Mouse (Mus musculus) MEL (cell line): ENCODE measurements around the gene Rbfox3.

ENCODE experiments used
- CHD1 ChIP-seq: IDR thresholded peaks from 2 replicates; pipeline ENCODE4 v1.6.1; 2012; ENCODE audit warnings: low read depth, mild to moderate bottlenecking, inconsistent platforms, low read length, improper control_type of control experiment
- CHD2 ChIP-seq: IDR thresholded peaks from 2 replicates; pipeline ENCODE4 v1.6.1; 2011; ENCODE audit warnings: low read length, improper control_type of control experiment
- CTCF ChIP-seq, 3 experiments: IDR thresholded peaks in 2 of 3; conservative IDR thresholded peaks in 1 of 3; 2 replicates each; pipeline ENCODE4 v1.5.1; 2011 to 2012; ENCODE audit warnings: low read length in 3 of 3, low read depth in 2 of 3, mild to moderate bottlenecking in 2 of 3, improper control_type of control experiment in 1 of 3, inconsistent platforms in 1 of 3, mixed read lengths in 1 of 3, moderate library complexity in 1 of 3; ENCODE audit not compliant: control insufficient read depth in 1 of 3, insufficient read depth in 1 of 3, poor library complexity in 1 of 3, severe bottlenecking in 1 of 3
- E2F4 ChIP-seq: IDR thresholded peaks from 2 replicates; pipeline ENCODE4 v1.6.1; 2011; ENCODE audit warnings: low read depth, low read length, improper control_type of control experiment, borderline replicate concordance
- EP300 ChIP-seq, 2 experiments: IDR thresholded peaks; 2 replicates each; pipeline ENCODE4 v1.6.1; 2011; ENCODE audit warnings: improper control_type of control experiment in 2 of 2, low read length in 2 of 2, low read depth in 1 of 2, mild to moderate bottlenecking in 1 of 2
- KAT2A ChIP-seq: conservative IDR thresholded peaks from 2 replicates; pipeline ENCODE4 v1.6.1; 2012; ENCODE audit warnings: low read depth, low read length, improper control_type of control experiment, inconsistent platforms
- MAFK ChIP-seq: IDR thresholded peaks from 2 replicates; pipeline ENCODE4 v1.6.1; 2011; ENCODE audit warnings: low read depth, mild to moderate bottlenecking, low read length, improper control_type of control experiment, borderline replicate concordance
- MAX ChIP-seq: IDR thresholded peaks from 2 replicates; pipeline ENCODE4 v1.6.1; 2011; ENCODE audit warnings: low read length, improper control_type of control experiment
- MXI1 ChIP-seq: IDR thresholded peaks from 2 replicates; pipeline ENCODE4 v1.6.1; 2011; ENCODE audit warnings: mild to moderate bottlenecking, low read depth, low read length, improper control_type of control experiment
- POLR2A ChIP-seq, 2 experiments: IDR thresholded peaks; 2 replicates each; pipeline ENCODE4 v1.6.1; 2011 to 2012; ENCODE audit warnings: low read length in 2 of 2, mild to moderate bottlenecking in 2 of 2, control low read depth in 1 of 2, improper control_type of control experiment in 1 of 2, low read depth in 1 of 2, moderate library complexity in 1 of 2; ENCODE audit not compliant: control insufficient read depth in 1 of 2, insufficient read depth in 1 of 2, poor library complexity in 1 of 2
- TCF12 ChIP-seq: IDR thresholded peaks from 2 replicates; pipeline ENCODE4 v1.6.1; 2014; ENCODE audit warnings: low read depth, mild to moderate bottlenecking, inconsistent platforms, low read length, improper control_type of control experiment, moderate library complexity
- USF2 ChIP-seq, 2 experiments: IDR thresholded peaks; 2 replicates each; pipeline ENCODE4 v1.6.1; 2011 to 2012; ENCODE audit warnings: improper control_type of control experiment in 2 of 2, low read length in 2 of 2, borderline replicate concordance in 1 of 2, inconsistent platforms in 1 of 2, low read depth in 1 of 2, mild to moderate bottlenecking in 1 of 2; ENCODE audit not compliant: insufficient read depth in 1 of 2
- ZNF384 ChIP-seq: IDR thresholded peaks from 2 replicates; pipeline ENCODE4 v1.6.1; 2012; ENCODE audit warnings: low read depth, mild to moderate bottlenecking, inconsistent platforms, low read length, improper control_type of control experiment

DNA sequence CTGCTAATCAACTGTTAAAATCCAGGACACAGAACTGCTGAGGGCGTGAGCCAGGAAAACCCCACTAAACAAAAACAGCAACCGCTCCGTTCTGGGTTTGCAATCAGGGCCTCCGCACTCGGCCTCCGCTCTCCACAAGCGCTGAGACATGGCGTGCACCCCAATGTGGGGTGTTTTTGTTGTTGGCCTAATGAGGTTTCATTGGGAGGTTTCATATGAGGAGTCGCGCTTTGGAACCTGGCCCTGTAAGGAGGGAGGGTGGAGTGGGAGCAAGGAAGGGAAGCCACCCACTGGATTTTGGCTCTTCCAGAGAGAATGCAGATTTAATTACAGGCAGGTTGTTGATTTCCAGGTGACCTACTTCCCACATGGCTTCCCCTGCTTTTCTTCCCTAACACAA lies 230.7 kb downstream of the Rbfox3 start:
- TF ChIP-seq CTCF (IDR thresholded peaks at IDR 0.05 in 2 of 3, conservative IDR thresholded peaks at IDR 0.05 in 1 of 3; ENCODE audit: control insufficient read depth in 1 of 3, insufficient read depth in 1 of 3, low read depth in 2 of 3, low read length in 3 of 3, poor library complexity in 1 of 3, severe bottlenecking in 1 of 3) = no peak
- no peak for TF ChIP-seq EP300 (IDR thresholded peaks at IDR 0.05; ENCODE audit: low read depth in 1 of 2, low read length in 2 of 2)
- TF ChIP-seq ZNF384 = no peak
- no peak for TF ChIP-seq POLR2A (IDR thresholded peaks at IDR 0.05; ENCODE audit: control insufficient read depth in 1 of 2, insufficient read depth in 1 of 2, low read depth in 1 of 2, low read length in 2 of 2, poor library complexity in 1 of 2)
- no peak for TF ChIP-seq E2F4
- TF ChIP-seq CHD2 = no peak
- no peak for TF ChIP-seq TCF12
- no peak for TF ChIP-seq MAFK
- no peak for TF ChIP-seq MXI1
- TF ChIP-seq KAT2A = no peak
- no peak for TF ChIP-seq CHD1
- TF ChIP-seq USF2 (IDR thresholded peaks at IDR 0.05; ENCODE audit: borderline replicate concordance in 1 of 2, insufficient read depth in 1 of 2, low read depth in 1 of 2, low read length in 2 of 2) = no peak
- TF ChIP-seq MAX = no peak
